Mouse (Mus musculus) MEL (cell line): ENCODE results near the gene Kcnip2.

Source experiments
- CHD2 ChIP-seq: IDR thresholded peaks from 2 replicates; pipeline ENCODE4 v1.6.1; 2011; ENCODE audit warnings: low read length, improper control_type of control experiment
- CTCF ChIP-seq, 3 experiments: IDR thresholded peaks in 2 of 3; conservative IDR thresholded peaks in 1 of 3; 2 replicates each; pipeline ENCODE4 v1.5.1; 2011 to 2012; ENCODE audit warnings: low read length in 3 of 3, low read depth in 2 of 3, mild to moderate bottlenecking in 2 of 3, improper control_type of control experiment in 1 of 3, inconsistent platforms in 1 of 3, mixed read lengths in 1 of 3, moderate library complexity in 1 of 3; ENCODE audit not compliant: control insufficient read depth in 1 of 3, insufficient read depth in 1 of 3, poor library complexity in 1 of 3, severe bottlenecking in 1 of 3
- EP300 ChIP-seq, 2 experiments: IDR thresholded peaks; 2 replicates each; pipeline ENCODE4 v1.6.1; 2011; ENCODE audit warnings: improper control_type of control experiment in 2 of 2, low read length in 2 of 2, low read depth in 1 of 2, mild to moderate bottlenecking in 1 of 2
- ETS1 ChIP-seq: IDR thresholded peaks from 2 replicates; pipeline ENCODE4 v1.6.1; 2012; ENCODE audit warnings: low read depth, mild to moderate bottlenecking, inconsistent platforms, low read length, improper control_type of control experiment, moderate library complexity
- GABPA ChIP-seq: IDR thresholded peaks from 2 replicates; pipeline ENCODE4 v1.6.1; 2012; ENCODE audit warnings: low read depth, mild to moderate bottlenecking, inconsistent platforms, low read length, improper control_type of control experiment, moderate library complexity
- GATA1 ChIP-seq: IDR thresholded peaks from 2 replicates; pipeline ENCODE4 v1.6.1; 2011; ENCODE audit warnings: low read depth, low read length, improper control_type of control experiment
- MAZ ChIP-seq: IDR thresholded peaks from 2 replicates; pipeline ENCODE4 v1.6.1; 2012; ENCODE audit warnings: low read depth, mild to moderate bottlenecking, inconsistent platforms, low read length, improper control_type of control experiment
- MYB ChIP-seq: IDR thresholded peaks from 2 replicates; pipeline ENCODE4 v1.6.1; 2011; ENCODE audit warnings: mild to moderate bottlenecking, low read depth, low read length, improper control_type of control experiment
- NRF1 ChIP-seq: IDR thresholded peaks from 2 replicates; pipeline ENCODE4 v1.6.1; 2014; ENCODE audit warnings: low read depth, mild to moderate bottlenecking, inconsistent platforms, low read length, improper control_type of control experiment, moderate library complexity; ENCODE audit not compliant: poor library complexity, insufficient read depth, severe bottlenecking
- POLR2A ChIP-seq, 2 experiments: IDR thresholded peaks; 2 replicates each; pipeline ENCODE4 v1.6.1; 2011 to 2012; ENCODE audit warnings: low read length in 2 of 2, mild to moderate bottlenecking in 2 of 2, control low read depth in 1 of 2, improper control_type of control experiment in 1 of 2, low read depth in 1 of 2, moderate library complexity in 1 of 2; ENCODE audit not compliant: control insufficient read depth in 1 of 2, insufficient read depth in 1 of 2, poor library complexity in 1 of 2
- POLR2AphosphoS2 ChIP-seq: IDR thresholded peaks from 2 replicates; pipeline ENCODE4 v1.6.1; 2011; ENCODE audit warnings: low read length, improper control_type of control experiment
- POLR2AphosphoS5 ChIP-seq: IDR thresholded peaks from 2 replicates; pipeline ENCODE4 v1.6.1; 2012; ENCODE audit warnings: low read depth, borderline replicate concordance, mild to moderate bottlenecking, inconsistent platforms, low read length, moderate library complexity, mixed read lengths
- USF1 ChIP-seq: IDR thresholded peaks from 2 replicates; pipeline ENCODE4 v1.6.1; 2014; ENCODE audit warnings: low read depth, mild to moderate bottlenecking, inconsistent platforms, low read length, improper control_type of control experiment, moderate library complexity

- TF ChIP-seq USF1 (no peak), CTCF (IDR thresholded peaks at IDR 0.05 in 2 of 3, conservative IDR thresholded peaks at IDR 0.05 in 1 of 3; ENCODE audit: control insufficient read depth in 1 of 3, insufficient read depth in 1 of 3, low read depth in 2 of 3, low read length in 3 of 3, poor library complexity in 1 of 3, severe bottlenecking in 1 of 3) (no peak), GATA1 (no peak), POLR2A (IDR thresholded peaks at IDR 0.05; ENCODE audit: control insufficient read depth in 1 of 2, insufficient read depth in 1 of 2, low read depth in 1 of 2, low read length in 2 of 2, poor library complexity in 1 of 2) (no peak), CHD2 (no peak), POLR2AphosphoS5 (no peak), EP300 (IDR thresholded peaks at IDR 0.05; ENCODE audit: low read depth in 1 of 2, low read length in 2 of 2) (no peak), ETS1 (no peak), MYB (no peak), GABPA (no peak), POLR2AphosphoS2 (no peak), NRF1 (no peak), MAZ (no peak)
Measured at GRCm38 (mm10) chr19:45843424-45843823, 27.6 kb upstream of the Kcnip2 start.
